Mouse (Mus musculus) CH12F3 (cell line): ENCODE results near the gene Eml6.

Experiments used
- in situ Hi-C: fragments of 300-500 bp; cut with MboI; formaldehyde crosslinking; loops from 2 replicates; pipeline ENCODE4 v1.14.3; 2020; ENCODE audit warnings: low sequenced_read_pairs

The Eml6 gene

GRCm38 (mm10) chr11:29751648-29752611 is 273.9 kb downstream of the Eml6 start:
- in situ Hi-C loops: no loop called here

GRCm38 (mm10) chr11:29751013-29751412 is 274.8 kb downstream of the Eml6 start:
- in situ Hi-C loops: no loop called here

GRCm38 (mm10) chr11:29749468-29749829 is 276.4 kb downstream of the Eml6 start:
- in situ Hi-C loops: no loop called here

GRCm38 (mm10) chr11:29748750-29749467 is 276.9 kb downstream of the Eml6 start:
- in situ Hi-C loops: no loop called here

GRCm38 (mm10) chr11:29747881-29748280 is 278.0 kb downstream of the Eml6 start:
- in situ Hi-C loops: no loop called here

DNA sequence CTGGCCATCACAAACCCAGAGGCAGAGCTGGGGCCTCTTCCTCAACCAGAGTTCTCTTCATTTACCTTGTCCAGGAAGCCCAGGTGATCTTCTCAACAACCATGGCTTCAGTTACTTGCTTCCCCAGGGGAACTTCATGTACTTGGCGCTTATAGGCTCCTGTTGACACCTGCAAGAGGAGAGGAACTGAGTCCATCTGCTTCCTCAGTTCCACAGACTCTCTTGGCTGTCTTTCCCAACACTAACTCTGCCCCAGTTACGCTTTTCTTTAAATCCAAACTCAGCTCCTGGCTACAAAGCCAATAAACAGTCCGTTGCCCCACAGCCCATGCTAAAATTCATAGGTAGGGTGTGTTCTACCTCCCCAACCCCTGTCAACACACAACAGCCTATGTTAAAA is 278.5 kb downstream of the Eml6 start:
- in situ Hi-C loops: no loop called here

GRCm38 (mm10) chr11:29746203-29746602 is 279.6 kb downstream of the Eml6 start:
- in situ Hi-C loops: no loop called here

DNA sequence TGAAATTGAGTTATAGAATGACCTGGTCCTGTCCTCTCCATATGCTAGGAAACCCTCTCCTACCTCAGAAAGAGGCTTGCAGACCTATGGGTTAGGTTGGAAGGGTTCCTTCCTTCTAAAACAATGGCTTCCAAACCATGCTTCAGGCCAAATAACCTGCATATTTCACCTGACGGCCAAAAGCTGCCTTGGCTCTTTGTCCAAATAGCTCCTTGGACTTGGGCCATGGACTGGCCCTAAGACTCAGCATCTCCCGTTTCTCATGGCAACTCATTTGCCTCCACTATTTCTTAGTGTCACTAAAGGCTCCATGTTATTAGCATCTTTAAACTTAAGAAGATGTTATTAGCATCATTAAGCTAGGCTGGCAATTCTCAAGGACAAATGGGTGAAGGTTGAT is 280.3 kb downstream of the Eml6 start:
- in situ Hi-C loops: no loop called here

GRCm38 (mm10) chr11:29744760-29745430 is 280.9 kb downstream of the Eml6 start:
- in situ Hi-C loops: no loop called here

- in situ Hi-C loops: no loop called here
Measured at GRCm38 (mm10) chr11:29739752-29740151, 286.1 kb downstream of the Eml6 start.

GRCm38 (mm10) chr11:29727901-29728300 is 297.9 kb downstream of the Eml6 start:
- in situ Hi-C loops: no loop called here

DNA sequence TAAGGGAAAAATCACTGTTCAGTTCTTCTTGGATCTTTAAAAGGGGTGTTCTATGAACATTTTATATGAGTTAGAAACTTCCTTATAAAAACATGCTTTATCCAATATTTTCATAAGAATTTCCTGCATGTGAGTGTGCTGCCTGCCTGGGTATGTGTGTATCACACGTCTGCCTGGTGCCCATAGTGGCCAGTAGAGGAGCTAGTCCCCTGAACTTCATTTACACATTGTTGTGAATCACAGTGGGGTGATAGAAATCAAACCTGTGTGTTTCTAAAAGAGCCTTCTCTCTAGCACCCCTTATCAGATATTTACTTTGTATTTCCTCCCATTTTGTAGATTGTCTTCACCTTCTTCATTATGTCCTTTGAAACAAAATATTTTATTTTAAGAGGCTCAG is 300.2 kb downstream of the Eml6 start:
- in situ Hi-C loops: no loop called here

- in situ Hi-C loops: no loop called here
Measured at GRCm38 (mm10) chr11:29725167-29725566, 300.7 kb downstream of the Eml6 start.

- in situ Hi-C loops: loop anchor here (25.0 kb wide), 2 partner anchors 338 to 488 kb away; no protein-coding TSS in a partner anchor
Measured at GRCm38 (mm10) chr11:29724213-29724612, 301.6 kb downstream of the Eml6 start.

- in situ Hi-C loops: loop anchor here (25.0 kb wide), 2 partner anchors 343 to 493 kb away; no protein-coding TSS in a partner anchor
Measured at GRCm38 (mm10) chr11:29719597-29719996, 306.2 kb downstream of the Eml6 start.

DNA sequence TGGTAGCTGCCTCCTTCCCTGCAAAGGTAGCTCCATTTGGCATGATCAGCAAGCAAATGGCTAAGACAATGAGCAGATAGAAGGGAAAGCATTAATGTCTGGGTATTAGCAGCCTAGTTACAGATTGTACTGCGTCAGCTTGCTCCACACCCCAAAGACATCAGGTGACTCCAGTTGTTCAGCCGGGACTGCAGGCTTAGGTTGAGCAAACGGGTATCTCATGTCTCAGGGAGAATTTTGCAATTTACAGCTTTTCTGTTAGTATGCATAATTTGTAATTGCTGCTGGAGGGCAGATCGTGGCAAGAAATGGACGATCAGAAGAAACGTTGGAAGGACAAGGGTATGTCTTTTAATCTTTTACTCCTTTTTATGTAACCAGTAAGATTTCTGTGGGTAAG is 307.3 kb downstream of the Eml6 start:
- in situ Hi-C loops: loop anchor here (25.0 kb wide), 2 partner anchors 344 to 494 kb away; no protein-coding TSS in a partner anchor

GRCm38 (mm10) chr11:29715499-29715898 is 310.3 kb downstream of the Eml6 start:
- in situ Hi-C loops: loop anchor here (25.0 kb wide), 2 partner anchors 347 to 497 kb away; no protein-coding TSS in a partner anchor

DNA sequence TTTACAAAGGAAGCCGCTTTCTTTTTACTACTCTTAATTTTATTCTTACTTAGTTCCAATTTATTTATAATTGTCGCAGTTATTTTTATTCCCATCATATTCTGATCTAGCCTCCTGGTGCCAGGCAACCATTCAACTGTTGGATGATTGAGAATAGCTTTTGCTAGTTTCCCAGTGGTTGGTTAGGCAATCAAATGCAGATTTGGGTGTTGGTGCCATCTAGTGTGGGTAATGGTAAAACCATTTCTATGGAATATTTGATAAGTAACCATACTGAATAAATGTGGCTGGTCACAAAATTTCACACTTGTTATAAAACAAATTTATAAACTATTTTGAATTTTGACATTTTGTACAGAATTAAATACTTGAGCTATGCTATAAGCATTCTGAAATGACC is 311.0 kb downstream of the Eml6 start:
- in situ Hi-C loops: loop anchor here (5.0 to 25.0 kb wide), 3 partner anchors 168 to 498 kb away; no protein-coding TSS in a partner anchor

GRCm38 (mm10) chr11:29714114-29714513 is 311.7 kb downstream of the Eml6 start:
- in situ Hi-C loops: loop anchor here (5.0 to 25.0 kb wide), 3 partner anchors 168 to 498 kb away; no protein-coding TSS in a partner anchor

GRCm38 (mm10) chr11:29709512-29709911 is 316.3 kb downstream of the Eml6 start:
- in situ Hi-C loops: loop anchor here (25.0 kb wide), 2 partner anchors 353 to 503 kb away; no protein-coding TSS in a partner anchor

DNA sequence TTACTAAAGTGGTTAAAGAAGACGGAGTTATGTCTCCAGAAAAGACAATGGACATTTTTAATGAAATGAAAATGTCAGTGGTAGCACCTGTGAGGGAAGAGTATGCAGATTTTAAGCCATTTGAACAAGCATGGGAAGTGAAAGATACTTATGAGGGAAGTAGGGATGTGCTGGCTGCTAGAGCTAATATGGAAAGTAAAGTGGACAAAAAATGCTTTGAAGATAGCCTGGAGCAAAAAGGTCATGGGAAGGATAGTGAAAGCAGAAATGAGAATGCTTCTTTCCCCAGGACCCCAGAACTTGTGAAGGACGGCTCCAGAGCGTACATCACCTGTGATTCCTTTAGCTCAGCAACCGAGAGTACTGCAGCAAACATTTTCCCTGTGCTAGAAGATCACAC is 319.0 kb downstream of the Eml6 start:
- in situ Hi-C loops: loop anchor here (25.0 kb wide), 2 partner anchors 355 to 505 kb away; no protein-coding TSS in a partner anchor
